Mouse (Mus musculus) megakaryocyte-erythroid progenitor cell, adult 5 weeks (primary cell): ENCODE measurements around the gene Gm10181. TPM values are rescaled to one million over a fixed set of nuclear protein-coding genes. Genes with fewer than 3 reads are reported as not detected.

Experiments used
- polyA plus RNA-seq: library from polyadenylated mRNA; stranded (reverse); fragments of >175 nt; gene quantifications from 2 replicates; pipeline ENCODE4 v1.2.3, GENCODE M21; 2012

The Gm10181 gene
- not detected in 2 replicates for polyA plus RNA-seq

DNA sequence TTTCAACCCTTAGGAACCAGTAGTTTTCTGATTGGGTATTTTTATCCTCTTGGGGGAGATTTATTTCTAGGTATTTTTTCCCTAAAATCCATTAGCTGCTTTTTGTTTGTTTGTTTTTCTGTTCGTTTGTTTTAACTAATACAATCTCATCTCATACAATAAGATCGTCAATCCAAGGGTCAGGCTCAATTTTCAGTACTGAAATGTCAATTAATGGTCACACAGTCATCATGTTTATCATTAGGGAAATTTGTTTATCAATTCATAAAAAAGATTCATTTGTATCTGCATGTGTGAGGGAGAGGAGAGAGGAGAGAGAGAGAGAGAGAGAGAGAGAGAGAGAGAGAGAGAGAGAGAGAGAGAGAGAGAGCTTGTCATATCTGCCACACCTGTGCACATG, at the start of gene Gm10181:
Gm10181 (plus strand) TSS at position 301 of the 400 bp plus-strand sequence.

Other genes starting within 250 kb of the Gm10181 start
- 30.7 and 32.9 TPM in 2 replicates for gene Herpud2, start 62.4 kb downstream of the Gm10181 start, polyA plus RNA-seq
- 7.8 and 10.6 TPM in 2 replicates for gene Sept7, start 163.0 kb downstream of the Gm10181 start, polyA plus RNA-seq